Mouse (Mus musculus): ENCODE results near the gene Fam19a5.

Gene Fam19a5

DNA sequence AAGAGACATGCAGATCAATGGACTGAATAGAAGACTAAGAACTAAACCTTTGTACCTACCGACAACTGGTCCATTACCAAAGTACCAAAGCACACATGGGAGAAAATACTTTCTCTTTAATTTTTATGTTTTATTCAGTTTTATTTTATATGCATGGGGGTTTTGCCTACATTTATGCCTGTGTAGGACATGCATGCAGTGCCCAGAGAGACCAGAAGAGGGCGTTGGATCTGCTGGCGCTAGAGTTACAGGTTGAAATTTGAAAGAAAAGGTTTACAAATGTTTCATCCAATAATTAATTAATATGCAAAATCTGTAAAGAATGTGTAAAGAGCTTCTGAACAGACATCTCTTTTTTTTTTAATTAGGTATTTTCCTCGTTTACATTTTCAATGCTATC, 229.9 kb downstream of the Fam19a5 start:
- no peak for DNase-seq

DNA sequence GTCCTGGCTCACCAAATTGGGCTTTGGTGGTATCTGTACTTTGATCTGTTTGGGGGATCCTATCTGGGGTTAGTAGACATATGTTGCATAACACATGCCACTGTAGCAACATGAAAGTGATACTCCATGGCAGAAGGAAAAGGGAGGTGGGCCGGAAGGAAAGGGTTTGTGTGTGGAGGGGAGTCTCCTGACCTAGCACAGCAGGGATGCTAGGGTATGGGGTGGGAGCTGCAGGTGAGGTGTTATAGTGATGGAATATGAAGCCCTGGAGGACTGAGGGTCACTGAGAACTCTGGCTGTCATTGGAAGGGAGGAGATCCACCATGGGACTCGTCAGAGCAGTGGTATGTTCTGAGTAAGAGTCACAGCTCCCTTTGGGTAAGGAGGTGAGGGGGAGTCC, 239.2 kb downstream of the Fam19a5 start:
- DNase-seq: no peak

DNA sequence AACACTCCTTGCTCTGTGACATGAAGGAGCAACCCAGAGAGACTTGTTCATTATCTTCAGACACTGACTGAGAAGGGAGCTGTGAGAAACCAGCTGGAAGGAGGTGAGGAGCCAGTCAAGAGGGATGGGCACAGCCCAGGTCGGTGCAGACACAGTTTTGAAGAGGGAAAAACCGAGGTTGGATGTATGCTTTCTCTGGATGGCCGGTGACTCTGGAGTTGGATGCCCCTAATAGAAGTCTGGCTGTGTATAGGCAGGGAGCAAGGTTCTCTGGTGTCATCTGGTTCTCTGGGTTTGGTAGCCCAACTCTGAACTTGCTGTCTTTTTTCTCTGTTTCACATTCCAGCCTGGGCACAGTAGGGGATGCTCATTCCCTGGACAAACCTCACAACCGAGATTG, 245.6 kb downstream of the Fam19a5 start:
- no peak for DNase-seq

DNA sequence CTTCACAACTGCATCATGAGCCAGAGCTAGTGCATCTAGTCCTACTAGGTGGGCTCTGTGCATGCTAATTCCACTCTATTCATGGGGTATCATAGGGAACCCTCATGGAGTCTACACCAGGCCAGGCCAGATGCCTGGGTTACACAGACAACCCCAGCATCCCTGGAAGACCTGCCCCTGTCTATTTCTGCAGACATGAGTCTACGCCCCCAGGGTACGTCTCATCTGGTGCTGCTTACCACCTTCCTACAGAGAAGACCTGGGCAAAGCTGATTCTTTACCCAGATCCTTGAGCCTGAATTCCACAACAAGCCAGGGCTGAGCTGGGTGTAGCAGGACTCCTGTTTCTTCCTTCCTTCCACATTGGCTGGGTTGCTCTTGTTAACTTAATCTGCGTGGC, 249.6 kb downstream of the Fam19a5 start:
- no peak for DNase-seq

DNA sequence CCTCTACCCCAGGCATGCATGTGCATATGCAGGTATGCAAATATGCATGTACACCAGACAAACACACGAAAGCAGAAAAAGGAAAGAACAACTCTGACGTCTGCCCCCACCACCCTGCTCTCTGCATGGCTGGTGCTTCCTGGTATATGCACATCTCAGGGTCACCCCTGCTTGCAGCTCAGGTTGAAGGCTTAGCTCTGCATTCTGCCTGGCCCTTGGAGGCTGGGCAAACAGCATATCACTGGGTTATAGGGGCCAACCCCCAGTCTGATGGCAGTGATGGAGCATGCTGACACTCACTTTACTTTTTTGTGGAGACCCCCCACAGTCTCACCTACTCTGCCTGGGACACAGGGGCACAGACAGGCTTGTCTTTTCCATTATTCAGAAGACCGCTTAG, 252.5 kb downstream of the Fam19a5 start:
- DNase-seq: no peak
